Mouse (Mus musculus): ENCODE measurements at regions not wholly inside any gene's neighbourhood (a gene's known extent, or its start where the extent isn't known, plus 50 kb on each side); places are given as distances from the start of the nearest gene placed in this dataset.
A peak's percentile ranks its signal among the peaks of the same experiment; 100 is the strongest.

DNA sequence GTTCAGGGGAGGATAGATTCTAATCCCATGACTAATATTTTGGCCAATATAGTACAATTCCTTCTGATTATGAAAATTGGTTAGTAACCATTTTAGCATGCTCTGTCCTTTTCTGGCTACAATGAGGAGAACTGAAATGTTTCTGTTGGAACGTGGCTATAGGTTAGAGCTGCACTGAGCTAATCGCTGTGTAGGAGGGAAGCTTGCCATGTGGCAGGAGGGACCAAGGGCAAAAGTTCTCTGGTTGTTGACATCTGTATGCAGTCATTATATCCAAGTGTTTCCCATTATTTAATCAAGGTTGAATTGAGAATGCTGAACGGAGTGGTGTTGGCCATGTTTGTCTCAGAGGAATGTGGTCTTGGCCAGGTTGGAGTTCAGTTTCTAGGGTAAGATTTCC lies 253.5 kb downstream of the Fam173b start:
- H3K9me3 ChIP-seq (replicated peaks) = no peaks in the 10 kb centered on the region
- no peaks in the 10 kb centered on the region for H3K27me3 ChIP-seq
- no peak for ATAC-seq (replicated peaks; ENCODE audit: low FRiP score)
- no peak overlapping the region for H3K9ac ChIP-seq
- H3K27ac ChIP-seq = no peak overlapping the region
- no peak overlapping the region for H3K4me2 ChIP-seq
- H3K36me3 ChIP-seq = no peaks in the 10 kb centered on the region
- 63% methylated on average over 3 of the region's 3 CpGs for WGBS
- no peaks in the 10 kb centered on the region for H3K4me1 ChIP-seq
- no peak overlapping the region for H3K4me3 ChIP-seq (replicated peaks)

DNA sequence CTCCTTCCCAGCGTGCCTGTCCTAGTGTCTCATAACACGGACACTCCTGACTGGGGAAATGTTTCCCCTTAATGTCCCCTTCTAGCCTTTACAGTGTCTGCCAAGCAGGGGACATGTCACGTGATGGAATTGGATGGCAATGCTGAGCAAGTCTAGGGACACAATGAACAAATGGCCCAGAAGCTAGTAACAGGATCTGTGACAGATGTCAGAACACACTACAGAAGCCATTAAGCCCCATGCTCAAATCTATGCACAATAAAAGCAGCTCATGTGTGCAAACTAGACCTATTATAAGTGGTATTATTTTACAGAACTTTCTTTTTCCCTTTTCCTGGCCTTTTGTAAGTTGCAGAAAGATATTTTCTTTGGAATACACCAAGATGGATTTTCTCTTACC lies 267.4 kb downstream of the Fam173b start:
- Histone ChIP-seq H3K4me3 (replicated peaks) (no peak overlapping the region), H3K27me3 (peaks cover 12% of the 10 kb centered on the region; the same call in 1 of the 2 replicates), H3K36me3 (no peaks in the 10 kb centered on the region), H3K4me2 (no peak overlapping the region), H3K9ac (no peak overlapping the region), H3K4me1 (peaks cover 16% of the 10 kb centered on the region), H3K27ac (no peak overlapping the region), H3K9me3 (replicated peaks) (no peaks in the 10 kb centered on the region)
- 55% methylated on average over 3 of the region's 3 CpGs for WGBS
- peak; percentile 50 for ATAC-seq (replicated peaks; ENCODE audit: low FRiP score)

DNA sequence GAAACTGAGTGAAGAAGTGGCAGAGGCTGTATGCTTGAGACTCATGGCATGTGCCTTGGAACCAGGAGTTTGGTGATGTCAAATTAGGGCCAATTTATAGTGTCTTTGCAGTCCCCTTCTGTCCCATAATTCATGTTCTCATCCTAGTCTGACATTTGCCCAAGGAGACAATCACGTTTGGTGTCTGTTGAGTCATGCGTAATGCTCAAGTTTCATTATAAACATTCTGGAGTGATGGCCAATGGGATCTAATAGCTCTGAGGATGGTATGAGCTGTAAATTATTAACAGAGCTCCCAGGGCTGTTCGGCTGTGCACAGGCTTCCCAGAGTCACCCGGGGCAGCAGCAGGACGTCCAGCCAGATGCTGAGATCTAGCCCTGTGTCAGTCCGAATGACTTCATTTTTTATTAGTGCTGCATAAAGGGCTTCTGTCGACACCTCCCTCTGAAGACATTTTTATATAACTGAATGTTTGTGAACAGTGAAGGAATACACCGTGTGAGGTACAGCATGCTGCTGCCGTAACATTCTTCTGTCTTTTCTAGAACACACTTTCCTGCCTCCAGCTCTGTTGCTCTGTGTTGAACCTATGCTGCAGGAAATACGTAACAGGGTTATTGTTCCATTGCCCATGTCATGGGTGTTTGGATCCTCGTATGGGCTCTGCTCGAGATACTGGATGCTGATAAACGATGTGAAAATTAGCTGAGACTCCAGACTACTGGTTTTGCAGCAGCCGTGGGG lies 268.2 kb downstream of the Fam173b start:
- Histone ChIP-seq H3K4me1 (peaks cover 16% of the 10 kb centered on the region), H3K27me3 (peaks cover 14% of the 10 kb centered on the region; the same call in 1 of the 2 replicates), H3K4me3 (replicated peaks) (0 out of 2 replicates have a peak overlapping the region, but pooled peaks have one; percentile 8), H3K4me2 (peak overlapping the region; percentile 37), H3K36me3 (no peaks in the 10 kb centered on the region), H3K9me3 (replicated peaks) (no peaks in the 10 kb centered on the region), H3K27ac (no peak overlapping the region), H3K9ac (no peak overlapping the region)
- 15% methylated on average over 14 of the region's 14 CpGs for WGBS
- ATAC-seq (replicated peaks; ENCODE audit: low FRiP score) = peak; percentile 99

- peaks cover 27% of the 10 kb centered on the region for H3K27me3 ChIP-seq
- H3K4me3 ChIP-seq (replicated peaks) = no peak overlapping the region
- H3K27ac ChIP-seq = no peak overlapping the region
- 85% methylated on average over 2 of the region's 2 CpGs for WGBS
- no peak overlapping the region for H3K9ac ChIP-seq
- peaks cover 9% of the 10 kb centered on the region; the same call in 1 of the 2 replicates for H3K4me1 ChIP-seq
- no peak overlapping the region for H3K4me2 ChIP-seq
- H3K9me3 ChIP-seq (replicated peaks) = no peaks in the 10 kb centered on the region
- no peak for ATAC-seq (replicated peaks; ENCODE audit: low FRiP score)
- no peaks in the 10 kb centered on the region for H3K36me3 ChIP-seq
Observed at GRCm38 (mm10) chr15:31875436-31875835, 273.8 kb downstream of the Fam173b start.

DNA sequence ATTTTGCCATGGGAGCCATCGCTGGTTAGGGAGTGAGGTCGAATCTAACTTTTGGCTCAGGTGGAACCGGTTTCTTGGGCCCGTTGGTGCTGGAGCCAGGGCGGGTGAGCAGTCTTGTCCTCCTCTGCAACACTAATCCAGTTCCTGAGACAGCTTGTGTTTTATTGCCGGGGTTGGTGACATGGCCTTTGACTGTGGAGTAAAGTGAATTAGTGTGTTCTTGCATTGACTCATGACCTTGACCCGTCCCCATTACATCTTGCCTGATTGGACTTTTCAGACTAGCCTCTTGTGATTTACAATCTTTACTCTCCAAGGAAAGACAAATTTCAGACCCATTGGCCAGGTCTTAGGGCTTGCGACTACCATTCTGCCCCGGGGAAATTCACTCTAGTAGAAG lies 278.8 kb downstream of the Fam173b start:
- no peak overlapping the region for H3K9ac ChIP-seq
- no peaks in the 10 kb centered on the region for H3K9me3 ChIP-seq (replicated peaks)
- H3K4me2 ChIP-seq = no peak overlapping the region
- no peak overlapping the region for H3K4me3 ChIP-seq (replicated peaks)
- H3K27ac ChIP-seq = no peak overlapping the region
- H3K4me1 ChIP-seq = peaks cover 26% of the 10 kb centered on the region
- H3K27me3 ChIP-seq = peaks cover 31% of the 10 kb centered on the region; the same call in 1 of the 2 replicates
- ATAC-seq (replicated peaks; ENCODE audit: low FRiP score) = peak; percentile 87
- H3K36me3 ChIP-seq = no peaks in the 10 kb centered on the region
- 22% methylated on average over 9 of the region's 9 CpGs for WGBS

DNA sequence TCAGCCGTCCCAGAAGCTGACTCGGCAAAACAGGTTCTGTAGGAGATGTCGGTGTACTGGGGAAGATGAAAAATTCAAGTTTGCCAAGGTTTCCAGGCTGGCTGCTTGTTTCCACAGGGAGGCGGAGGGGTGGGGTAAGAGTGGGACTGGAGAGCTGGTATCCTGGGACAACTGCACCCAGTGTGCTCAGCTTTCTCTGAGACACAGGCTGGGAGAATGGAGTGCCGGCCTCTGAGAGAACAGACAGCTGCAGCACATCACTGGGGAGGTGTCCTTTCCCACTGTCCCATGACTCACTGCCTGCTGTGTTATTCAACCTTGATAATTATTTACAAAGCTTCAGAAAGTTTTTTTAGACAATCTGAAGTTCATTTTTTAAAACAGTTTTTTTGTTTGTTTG lies 280.7 kb downstream of the Fam173b start:
- no peak overlapping the region for H3K27ac ChIP-seq
- H3K4me2 ChIP-seq = 0 out of 2 replicates have a peak overlapping the region, but pooled peaks have one; percentile 27
- peaks cover 26% of the 10 kb centered on the region for H3K4me1 ChIP-seq
- no peaks in the 10 kb centered on the region for H3K9me3 ChIP-seq (replicated peaks)
- 29% methylated on average over 5 of the region's 5 CpGs for WGBS
- no peak overlapping the region for H3K9ac ChIP-seq
- peaks cover 28% of the 10 kb centered on the region; the same call in 1 of the 2 replicates for H3K27me3 ChIP-seq
- H3K4me3 ChIP-seq (replicated peaks) = no peak overlapping the region
- H3K36me3 ChIP-seq = no peaks in the 10 kb centered on the region
- peak; percentile 72; the same call in 1 of the 2 replicates for ATAC-seq (replicated peaks; ENCODE audit: low FRiP score)

GRCm38 (mm10) chr15:31883516-31883915 lies 281.9 kb downstream of the Fam173b start:
- ATAC-seq (replicated peaks; ENCODE audit: low FRiP score) = no peak
- 86% methylated on average over 9 of the region's 9 CpGs for WGBS
- Histone ChIP-seq H3K4me1 (peaks cover 26% of the 10 kb centered on the region), H3K4me2 (no peak overlapping the region), H3K27ac (no peak overlapping the region), H3K36me3 (no peaks in the 10 kb centered on the region), H3K9me3 (replicated peaks) (no peaks in the 10 kb centered on the region), H3K27me3 (peaks cover 28% of the 10 kb centered on the region; the same call in 1 of the 2 replicates), H3K4me3 (replicated peaks) (no peak overlapping the region), H3K9ac (no peak overlapping the region)

DNA sequence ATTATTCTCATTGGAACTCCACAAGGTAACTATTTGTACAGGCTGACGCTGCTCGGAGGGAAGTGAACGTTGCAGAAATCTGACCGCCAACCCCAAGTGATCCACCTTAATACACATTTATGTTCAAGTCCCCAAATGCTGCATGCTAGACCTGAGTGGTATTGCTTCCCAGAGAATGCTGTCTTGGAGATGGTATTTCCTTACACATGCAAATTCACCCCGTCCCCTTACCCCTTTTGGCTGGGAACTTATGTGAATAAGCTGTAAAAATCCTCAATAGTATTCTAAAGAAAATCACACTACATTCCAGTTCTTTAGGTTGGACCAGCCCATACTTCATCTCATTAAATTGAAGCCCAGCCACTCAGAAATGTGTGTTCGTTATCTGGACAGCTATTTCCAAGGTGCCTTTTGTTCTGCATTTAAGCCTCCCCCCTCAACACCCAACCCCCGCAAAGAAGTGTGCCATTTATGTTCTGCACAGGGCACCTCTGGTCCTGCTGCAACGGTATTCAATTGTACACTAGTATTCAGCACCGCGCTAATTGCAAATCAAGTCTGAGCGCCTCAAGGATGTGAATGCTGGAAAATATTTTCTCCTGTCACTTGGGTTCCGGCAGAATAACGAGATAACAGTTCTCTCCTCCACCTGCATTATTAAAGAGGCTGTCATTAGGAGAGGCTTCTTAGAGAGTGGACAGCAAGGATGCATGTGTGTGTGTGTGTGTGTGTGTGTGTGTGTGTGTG lies 278.0 kb upstream of the Tas2r119 start:
- Histone ChIP-seq H3K9ac (no peak overlapping the region), H3K36me3 (no peaks in the 10 kb centered on the region), H3K4me3 (replicated peaks) (no peak overlapping the region), H3K9me3 (replicated peaks) (no peaks in the 10 kb centered on the region), H3K27me3 (no peaks in the 10 kb centered on the region), H3K4me1 (no peaks in the 10 kb centered on the region), H3K4me2 (no peak overlapping the region), H3K27ac (no peak overlapping the region)
- no peak for ATAC-seq (replicated peaks; ENCODE audit: low FRiP score)
- 78% methylated on average over 13 of the region's 13 CpGs for WGBS

DNA sequence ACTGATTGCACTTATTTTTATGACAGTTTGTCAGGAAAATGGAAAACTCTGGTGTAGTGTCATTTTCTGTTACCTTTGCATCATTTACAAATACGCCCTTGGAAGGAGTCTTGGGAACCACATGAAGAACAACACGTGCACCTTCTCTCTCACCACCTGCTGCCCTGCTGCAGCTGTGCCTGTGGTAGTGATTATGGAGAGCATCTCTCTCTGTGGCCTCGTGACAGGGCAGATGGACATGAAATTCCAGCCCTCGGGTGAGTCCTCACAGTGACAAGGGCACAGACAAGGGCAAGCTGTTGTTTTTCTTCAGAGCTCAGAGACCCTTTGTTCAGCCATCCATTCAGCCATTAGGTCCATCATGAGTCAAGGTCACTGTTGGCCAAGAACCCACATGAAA lies 276.8 kb upstream of the Tas2r119 start:
- H3K9me3 ChIP-seq (replicated peaks) = no peaks in the 10 kb centered on the region
- H3K4me1 ChIP-seq = no peaks in the 10 kb centered on the region
- H3K4me2 ChIP-seq = no peak overlapping the region
- no peak overlapping the region for H3K9ac ChIP-seq
- no peak overlapping the region for H3K27ac ChIP-seq
- H3K36me3 ChIP-seq = no peaks in the 10 kb centered on the region
- no peak overlapping the region for H3K4me3 ChIP-seq (replicated peaks)
- H3K27me3 ChIP-seq = no peaks in the 10 kb centered on the region
- 37% methylated on average over 4 of the region's 4 CpGs for WGBS
- 0 out of 2 replicates have a peak, but pooled peaks have one; percentile 60 for ATAC-seq (replicated peaks; ENCODE audit: low FRiP score)

GRCm38 (mm10) chr15:31908432-31908831 lies 268.7 kb upstream of the Tas2r119 start:
- no peak overlapping the region for H3K27ac ChIP-seq
- H3K4me3 ChIP-seq (replicated peaks) = no peak overlapping the region
- no peak overlapping the region for H3K9ac ChIP-seq
- WGBS = 86% methylated on average over 9 of the region's 9 CpGs
- H3K4me2 ChIP-seq = no peak overlapping the region
- H3K9me3 ChIP-seq (replicated peaks) = no peaks in the 10 kb centered on the region
- no peaks in the 10 kb centered on the region for H3K4me1 ChIP-seq
- no peaks in the 10 kb centered on the region for H3K27me3 ChIP-seq
- no peaks in the 10 kb centered on the region for H3K36me3 ChIP-seq
- ATAC-seq (replicated peaks; ENCODE audit: low FRiP score) = no peak

- Histone ChIP-seq H3K4me2 (no peak overlapping the region), H3K36me3 (no peaks in the 10 kb centered on the region), H3K4me1 (no peaks in the 10 kb centered on the region), H3K9ac (no peak overlapping the region), H3K9me3 (replicated peaks) (no peaks in the 10 kb centered on the region), H3K27me3 (no peaks in the 10 kb centered on the region), H3K4me3 (replicated peaks) (no peak overlapping the region), H3K27ac (no peak overlapping the region)
- no peak for ATAC-seq (replicated peaks; ENCODE audit: low FRiP score)
- WGBS = 87% methylated on average over 3 of the region's 3 CpGs
Observed at GRCm38 (mm10) chr15:31911978-31912377, 265.1 kb upstream of the Tas2r119 start.

GRCm38 (mm10) chr15:31921485-31921884 lies 255.6 kb upstream of the Tas2r119 start:
- H3K9ac ChIP-seq = no peak overlapping the region
- no peak for ATAC-seq (replicated peaks; ENCODE audit: low FRiP score)
- 84% methylated on average over 3 of the region's 3 CpGs for whole genome bisulfite sequencing

More at GRCm38 (mm10) chr15:31921485-31921884, 255.6 kb upstream of the Tas2r119 start:
- Histone ChIP-seq H3K27me3 (no peaks in the 10 kb centered on the region), H3K4me2 (no peak overlapping the region), H3K4me3 (replicated peaks) (no peak overlapping the region), H3K27ac (no peak overlapping the region), H3K36me3 (no peaks in the 10 kb centered on the region), H3K9me3 (replicated peaks) (no peaks in the 10 kb centered on the region), H3K4me1 (no peaks in the 10 kb centered on the region)
